Comparison of ENCODE assay signal across 35 mouse cellular contexts in the genomic region with DNA sequence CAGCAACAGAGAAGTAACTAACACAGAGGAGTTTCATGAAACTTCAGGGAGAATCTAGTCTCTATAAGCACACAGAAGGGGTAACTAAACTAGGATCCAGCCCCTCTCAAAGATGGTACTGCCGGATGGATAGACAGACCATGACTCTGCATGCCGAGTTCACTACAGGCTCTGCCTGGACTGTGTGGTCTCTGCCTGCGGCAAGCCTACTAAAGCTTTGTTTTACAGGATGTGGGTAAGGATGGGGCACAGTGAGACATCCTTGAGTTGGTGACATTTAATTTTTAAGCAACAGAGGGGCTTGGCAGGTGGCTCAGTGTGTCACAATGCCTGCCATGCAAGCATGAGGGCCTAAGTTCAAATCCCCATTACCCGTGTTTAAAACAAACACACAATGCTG. TPM values are rescaled to one million over a fixed set of nuclear protein-coding genes. Genes with fewer than 3 reads are reported as not detected.
A peak's percentile ranks its signal among the peaks of the same experiment; 100 is the strongest.
DNase-seq lines count a peak whose midpoint lies in the region; ATAC-seq lines count a peak whose summit lies in the region.
"Had no signal": no experiment of that assay in that cellular context is flagged by ENCODE, and none has a peak within 500 bp of the region (broad histone marks: within the 10 kb centered on the region; RNA-seq: fewer than 3 reads in every experiment).

No protein-coding gene starts in this region.

- H3K36me3 ChIP-seq in liver, embryonic 11.5 days (ENCODE audit: control insufficient read depth, insufficient read depth, low read length) = no peaks in the 10 kb centered on the region
- H3K36me3 ChIP-seq: embryonic facial prominence, embryonic 15.5 days; forebrain, embryonic 15.5 days; heart, embryonic 13.5 days; lung, embryonic 15.5 days; midbrain, embryonic 15.5 days; neural tube, embryonic 15.5 days had no signal

- no peaks in the 10 kb centered on the region for H3K4me1 ChIP-seq in liver, embryonic 11.5 days (replicated peaks; ENCODE audit: control insufficient read depth, insufficient read depth, low read length)
- H3K4me1 ChIP-seq: embryonic facial prominence, embryonic 15.5 days; forebrain, embryonic 15.5 days; heart, embryonic 13.5 days; lung, embryonic 15.5 days; midbrain, embryonic 15.5 days; neural tube, embryonic 15.5 days had no signal

- peak; percentile 56 for DNase-seq in CD4-positive, CD25-positive, alpha-beta regulatory T cell, adult 2 months (ENCODE audit: low read depth, low spot score)
- DNase-seq in thymus, postnatal 14 days = peak; percentile 67
- no peak for DNase-seq in frontal cortex, postnatal 25 days (ENCODE audit: low spot score in 2 of 2)
- no peak for DNase-seq in adrenal gland, adult 8-10 months
- no peak for DNase-seq in liver, embryonic 11.5 days (ENCODE audit: low spot score)
- DNase-seq in ovary, postnatal 36 days (ENCODE audit: low spot score) = no peak
- DNase-seq: adrenal gland, postnatal 14 days; cerebellum, adult 2 months; cerebellum, postnatal 36 days; gastrocnemius, postnatal 14 days; heart, adult 2 months; heart, postnatal 4 days; kidney, adult 11 months; kidney, postnatal 4 days; layer of hippocampus, adult 9-11 months; lung, postnatal 36 days; spleen, adult 18-20 months had no signal

- 71% methylated on average over 4 of the region's 4 CpGs for WGBS in liver, embryonic 11.5 days

- no peak overlapping the region for H3K4me3 ChIP-seq in liver, embryonic 11.5 days (ENCODE audit: low read depth, low read length)
- H3K4me3 ChIP-seq: embryonic facial prominence, embryonic 15.5 days; forebrain, embryonic 15.5 days; heart, adult 2 months; heart, embryonic 13.5 days; left cerebral cortex, adult 2 months; lung, embryonic 15.5 days; midbrain, embryonic 15.5 days; myocyte; neural tube, embryonic 15.5 days had no signal

- no peaks in the 10 kb centered on the region for H3K27me3 ChIP-seq in liver, embryonic 11.5 days (replicated peaks; ENCODE audit: control insufficient read depth, insufficient read depth, low read length)
- H3K27me3 ChIP-seq: embryonic facial prominence, embryonic 15.5 days; forebrain, embryonic 15.5 days; lung, embryonic 15.5 days; midbrain, embryonic 15.5 days; neural tube, embryonic 15.5 days had no signal

- ATAC-seq in common myeloid progenitor, adult 5-6 weeks (replicated peaks; ENCODE audit: low read depth, poor library complexity, severe bottlenecking) = peak; percentile 90
- ATAC-seq in megakaryocyte progenitor cell, adult 5-6 weeks (replicated peaks; ENCODE audit: poor library complexity) = peak; percentile 57
- ATAC-seq in liver, embryonic 11.5 days (replicated peaks; ENCODE audit: low FRiP score) = no peak
- ATAC-seq: forebrain, embryonic 15.5 days; hindbrain, embryonic 16.5 days; midbrain, embryonic 15.5 days had no signal

- H3K9ac ChIP-seq in liver, embryonic 11.5 days (ENCODE audit: low read depth, low read length) = no peak overlapping the region
- H3K9ac ChIP-seq: embryonic facial prominence, embryonic 15.5 days; forebrain, embryonic 15.5 days; heart, embryonic 13.5 days; liver, embryonic 14.5 days; lung, embryonic 15.5 days; midbrain, embryonic 15.5 days; neural tube, embryonic 15.5 days had no signal

- H3K27ac ChIP-seq in liver, embryonic 11.5 days (ENCODE audit: low read depth, low read length) = no peak overlapping the region
- H3K27ac ChIP-seq: embryonic facial prominence, embryonic 15.5 days; forebrain, embryonic 15.5 days; heart, adult 2 months; heart, embryonic 13.5 days; left cerebral cortex, adult 2 months; liver, embryonic 14.5 days; lung, embryonic 15.5 days; midbrain, embryonic 15.5 days; neural tube, embryonic 15.5 days had no signal

- no peaks in the 10 kb centered on the region for H3K9me3 ChIP-seq in liver, embryonic 11.5 days (ENCODE audit: control insufficient read depth, low read length)
- H3K9me3 ChIP-seq: embryonic facial prominence, embryonic 15.5 days; forebrain, embryonic 15.5 days; heart, embryonic 13.5 days; lung, embryonic 15.5 days; midbrain, embryonic 15.5 days; neural tube, embryonic 15.5 days had no signal

- H3K4me2 ChIP-seq in liver, embryonic 11.5 days = no peak overlapping the region
- H3K4me2 ChIP-seq: embryonic facial prominence, embryonic 15.5 days; forebrain, embryonic 15.5 days; heart, embryonic 13.5 days; lung, embryonic 15.5 days; midbrain, embryonic 15.5 days; neural tube, embryonic 15.5 days had no signal

RNA-seq across cellular contexts. Expression of a gene that starts 11.2 kb away (rescaled TPM):
- total RNA-seq in common myeloid progenitor, adult 5-6 weeks (2017) = not detected in 2 replicates
- not detected in 2 replicates for total RNA-seq in megakaryocyte progenitor cell, adult 5-6 weeks (2015)
- not detected in 2 replicates for total RNA-seq in megakaryocyte progenitor cell, adult 5-6 weeks (2017)
- not detected for total RNA-seq in adrenal gland, adult 8-10 months (2022)
- polyA plus RNA-seq in liver, embryonic 11.5 days (2014; fragmentation: Nextera tagmentation; extraction: Ambion mirVana) = not detected in 2 replicates
- total RNA-seq: adrenal gland, postnatal 14 days; ES-E14; gastrocnemius, postnatal 14 days; heart, adult 2 months; heart, postnatal 4 days; left cerebral cortex, adult 2 months; left cerebral cortex, postnatal 36 days had no signal
- polyA plus RNA-seq: C2C12; cerebellum, adult 2 months; embryonic facial prominence, embryonic 15.5 days; forebrain, embryonic 15.5 days; heart, adult 2 months; heart, embryonic 13.5 days; hindbrain, embryonic 16.5 days; kidney, embryonic 16.5 days; limb, embryonic 14.5 days; liver, embryonic 14.5 days; lung, embryonic 15.5 days; midbrain, embryonic 15.5 days; neural tube, embryonic 15.5 days; urinary bladder, adult 2 months had no signal

RNA-seq across cellular contexts. Expression of a gene that starts 22.5 kb away (rescaled TPM):
- total RNA-seq in common myeloid progenitor, adult 5-6 weeks (2017) = 2.9 and 4.2 TPM in 2 replicates
- 5.6 and 7.6 TPM in 2 replicates for total RNA-seq in megakaryocyte progenitor cell, adult 5-6 weeks (2015)
- 2.4 and 2.9 TPM in 2 replicates for total RNA-seq in megakaryocyte progenitor cell, adult 5-6 weeks (2017)
- not detected for total RNA-seq in adrenal gland, adult 8-10 months (2022)
- polyA plus RNA-seq in liver, embryonic 11.5 days (2014; fragmentation: Nextera tagmentation; extraction: Ambion mirVana) = 0.12 and 0.45 TPM in 2 replicates
- total RNA-seq: adrenal gland, postnatal 14 days; gastrocnemius, postnatal 14 days; heart, adult 2 months; heart, postnatal 4 days; left cerebral cortex, adult 2 months; left cerebral cortex, postnatal 36 days had no signal
- polyA plus RNA-seq: C2C12; forebrain, embryonic 15.5 days; heart, adult 2 months; heart, embryonic 13.5 days; hindbrain, embryonic 16.5 days; kidney, embryonic 16.5 days; myocyte had no signal

RNA-seq across cellular contexts. Expression of a gene that starts 31.4 kb away (rescaled TPM):
- total RNA-seq in common myeloid progenitor, adult 5-6 weeks (2017) = 35.5 and 37.7 TPM in 2 replicates
- total RNA-seq in megakaryocyte progenitor cell, adult 5-6 weeks (2015) = 29.7 and 33.6 TPM in 2 replicates
- 36.7 and 41.7 TPM in 2 replicates for total RNA-seq in megakaryocyte progenitor cell, adult 5-6 weeks (2017)
- under 1 TPM; 0.12 to 0.51 (median 0.31) TPM for total RNA-seq in adrenal gland, adult 8-10 months (2022)
- polyA plus RNA-seq in liver, embryonic 11.5 days (2014; fragmentation: Nextera tagmentation; extraction: Ambion mirVana) = 37.9 and 42.5 TPM in 2 replicates
- total RNA-seq: gastrocnemius, postnatal 14 days; left cerebral cortex, adult 2 months; left cerebral cortex, postnatal 36 days had no signal
- polyA plus RNA-seq: C2C12; cerebellum, adult 2 months; hindbrain, embryonic 16.5 days; midbrain, embryonic 15.5 days; myocyte; neural tube, embryonic 15.5 days had no signal

RNA-seq across cellular contexts. Expression of a gene that starts 32.2 kb away (rescaled TPM):
- total RNA-seq in common myeloid progenitor, adult 5-6 weeks (2017) = not detected in 2 replicates
- not detected in 2 replicates for total RNA-seq in megakaryocyte progenitor cell, adult 5-6 weeks (2015)
- total RNA-seq in megakaryocyte progenitor cell, adult 5-6 weeks (2017) = not detected in 2 replicates
- total RNA-seq in adrenal gland, adult 8-10 months (2022) = not detected
- not detected in 2 replicates for polyA plus RNA-seq in liver, embryonic 11.5 days (2014; fragmentation: Nextera tagmentation; extraction: Ambion mirVana)
- total RNA-seq: adrenal gland, postnatal 14 days; ES-E14; gastrocnemius, postnatal 14 days; heart, adult 2 months; heart, postnatal 4 days; left cerebral cortex, adult 2 months; left cerebral cortex, postnatal 36 days had no signal
- polyA plus RNA-seq: C2C12; cerebellum, adult 2 months; forebrain, embryonic 15.5 days; heart, embryonic 13.5 days; hindbrain, embryonic 16.5 days; limb, embryonic 14.5 days; liver, embryonic 14.5 days; lung, embryonic 15.5 days; midbrain, embryonic 15.5 days; myocyte; neural tube, embryonic 15.5 days had no signal

RNA-seq across cellular contexts. Expression of a gene that starts 46.9 kb away (rescaled TPM):
- total RNA-seq in common myeloid progenitor, adult 5-6 weeks (2017) = not detected in 2 replicates
- total RNA-seq in megakaryocyte progenitor cell, adult 5-6 weeks (2015) = not detected in 2 replicates
- total RNA-seq in megakaryocyte progenitor cell, adult 5-6 weeks (2017) = not detected in 2 replicates
- not detected for total RNA-seq in adrenal gland, adult 8-10 months (2022)
- polyA plus RNA-seq in liver, embryonic 11.5 days (2014; fragmentation: Nextera tagmentation; extraction: Ambion mirVana) = 2.1 and 2.5 TPM in 2 replicates
- total RNA-seq: ES-E14; gastrocnemius, postnatal 14 days; heart, adult 2 months; heart, postnatal 4 days; left cerebral cortex, adult 2 months; left cerebral cortex, postnatal 36 days had no signal
- polyA plus RNA-seq: C2C12; embryonic facial prominence, embryonic 15.5 days; heart, embryonic 13.5 days; myocyte; urinary bladder, adult 2 months had no signal

Comparison
In these comparisons a context has a peak if more than half of its experiments do, and no peak if none do; other contexts are left out.
1. DNase-seq: peak in CD4-positive, CD25-positive, alpha-beta regulatory T cell, adult 2 months (single experiment) and thymus, postnatal 14 days (single experiment); none in frontal cortex, postnatal 25 days (0 of 2), adrenal gland, adult 8-10 months (single experiment), liver, embryonic 11.5 days (single experiment) and ovary, postnatal 36 days (single experiment).
2. RNA of a gene that starts 31.4 kb away (total RNA-seq): 35.5 to 37.7 TPM in common myeloid progenitor, adult 5-6 weeks and 29.7 to 41.7 TPM in megakaryocyte progenitor cell, adult 5-6 weeks; 0.12 to 0.51 TPM in adrenal gland, adult 8-10 months; every median in the first group is over 10 times any median in the second.